Mouse (Mus musculus) bone marrow, adult 2 months (tissue): ENCODE measurements around the gene Pde1a.

Experiments
- CTCF ChIP-seq: fragments of 200-500 bp; IDR thresholded peaks from 2 replicates; pipeline ENCODE4 v1.5.1; 2011; ENCODE audit warnings: low read length, control low read depth; ENCODE audit not compliant: control insufficient read depth, insufficient read depth
- POLR2A ChIP-seq: fragments of 200-500 bp; IDR thresholded peaks from 2 replicates; pipeline ENCODE4 v1.6.1; 2011; ENCODE audit warnings: low read depth, mild to moderate bottlenecking, control low read depth, low read length, borderline replicate concordance; ENCODE audit not compliant: control insufficient read depth

- no peak for TF ChIP-seq CTCF
- TF ChIP-seq POLR2A = no peak
These were observed 49.6 kb downstream of the Pde1a start for GRCm38 (mm10) chr2:80079618-80080017.
